8 mouse cellular contexts compared by ENCODE assay signal in the genomic region with DNA sequence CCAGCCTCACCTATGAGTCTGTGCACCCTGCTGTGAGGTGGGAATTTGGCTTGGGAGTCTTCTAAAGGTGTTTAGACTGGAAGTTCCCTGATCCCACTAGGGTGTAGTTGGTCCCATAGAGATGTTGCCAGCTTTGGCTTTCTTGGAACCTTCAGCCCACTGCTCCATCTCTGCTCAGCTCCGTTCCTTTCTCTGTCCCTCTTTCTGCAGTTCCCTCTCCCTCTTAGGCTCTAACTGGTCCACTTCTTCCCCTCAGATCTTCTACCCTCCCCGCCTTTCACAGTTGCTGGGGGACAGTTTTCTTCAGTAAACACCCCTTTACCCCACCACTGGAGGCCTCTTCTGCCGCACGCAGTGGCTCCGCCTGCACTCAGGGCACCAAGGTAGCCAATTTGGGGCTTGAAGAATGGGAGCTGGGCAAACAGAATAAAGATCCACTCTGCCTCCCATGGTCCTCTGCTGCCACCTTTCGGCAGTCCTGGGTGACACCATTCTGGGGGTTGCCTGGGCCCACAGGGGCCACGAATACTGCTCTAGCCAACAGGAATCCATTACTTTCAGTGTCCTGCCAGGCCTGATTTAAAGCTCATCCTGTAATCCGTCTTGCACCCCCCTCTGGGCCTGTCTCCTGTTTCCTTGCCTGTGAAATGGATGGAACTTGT.
DNase-seq lines count a peak whose midpoint lies in the region; ATAC-seq lines count a peak whose summit lies in the region.

No protein-coding gene starts in this region.

- H3K27me3 ChIP-seq in kidney, embryonic 14.5 days (ENCODE audit: control insufficient read depth, insufficient read depth, low read length) = no peaks in the 10 kb centered on the region
- H3K27me3 ChIP-seq in liver, embryonic 13.5 days = 0 out of 2 replicates have a peak, but pooled peaks cover 3% of the 10 kb centered on the region
- peaks cover 52% of the 10 kb centered on the region for H3K27me3 ChIP-seq in neural tube, embryonic 15.5 days (replicated peaks)

- no peaks in the 10 kb centered on the region for H3K4me1 ChIP-seq in kidney, embryonic 14.5 days (ENCODE audit: control insufficient read depth, insufficient read depth, low read length)
- no peaks in the 10 kb centered on the region for H3K4me1 ChIP-seq in liver, embryonic 13.5 days (replicated peaks)
- no peaks in the 10 kb centered on the region for H3K4me1 ChIP-seq in neural tube, embryonic 15.5 days

- H3K4me3 ChIP-seq in kidney, embryonic 14.5 days (ENCODE audit: low read length) = no peak overlapping the region
- H3K4me3 ChIP-seq in liver, embryonic 13.5 days (replicated peaks) = no peak overlapping the region
- no peak overlapping the region for H3K4me3 ChIP-seq in neural tube, embryonic 15.5 days (replicated peaks)

- H3K9ac ChIP-seq in kidney, embryonic 14.5 days (ENCODE audit: low read depth, low read length) = no peak overlapping the region
- no peak overlapping the region for H3K9ac ChIP-seq in liver, embryonic 13.5 days
- no peak overlapping the region for H3K9ac ChIP-seq in neural tube, embryonic 15.5 days (replicated peaks)

- peak; percentile 46 for DNase-seq in 3134 (ENCODE audit: extremely low read depth, insufficient read length, low spot score)
- peak; percentile 61 for DNase-seq in adipocyte (ENCODE audit: low spot score)
- peak; percentile 82 for DNase-seq in embryo, embryonic 10.5 days (ENCODE audit: low spot score)
- peak; percentile 51 to 70 for DNase-seq in gastrocnemius, postnatal 4 days (ENCODE audit: low spot score in 2 of 2)
- peak; percentile 4 for DNase-seq in liver, embryonic 13.5 days
- peak; percentile 4 for DNase-seq in testis, postnatal 14 days (ENCODE audit: low spot score)

- peak; percentile 72 for ATAC-seq in kidney, embryonic 14.5 days (ENCODE audit: low FRiP score, low TSS enrichment)
- no peak for ATAC-seq in liver, embryonic 13.5 days (ENCODE audit: low read depth)
- ATAC-seq in neural tube, embryonic 15.5 days (ENCODE audit: low FRiP score) = peak; percentile 65

- H3K27ac ChIP-seq in kidney, embryonic 14.5 days (ENCODE audit: low read depth, low read length) = no peak overlapping the region
- no peak overlapping the region for H3K27ac ChIP-seq in liver, embryonic 13.5 days
- no peak overlapping the region for H3K27ac ChIP-seq in neural tube, embryonic 15.5 days (replicated peaks)

- H3K36me3 ChIP-seq in kidney, embryonic 14.5 days (ENCODE audit: control insufficient read depth, insufficient read depth, low read length) = no peaks in the 10 kb centered on the region
- no peaks in the 10 kb centered on the region for H3K36me3 ChIP-seq in liver, embryonic 13.5 days
- no peaks in the 10 kb centered on the region for H3K36me3 ChIP-seq in neural tube, embryonic 15.5 days

- no peaks in the 10 kb centered on the region for H3K9me3 ChIP-seq in kidney, embryonic 14.5 days (ENCODE audit: control insufficient read depth, low read length)
- H3K9me3 ChIP-seq in liver, embryonic 13.5 days (replicated peaks) = no peaks in the 10 kb centered on the region
- H3K9me3 ChIP-seq in neural tube, embryonic 15.5 days (replicated peaks) = no peaks in the 10 kb centered on the region

- 30% methylated on average over 8 of the region's 8 CpGs for WGBS in kidney, embryonic 14.5 days
- WGBS in liver, embryonic 13.5 days (ENCODE audit: insufficient replicate concordance) = 19% methylated on average over 8 of the region's 8 CpGs
- WGBS in neural tube, embryonic 15.5 days = 21% methylated on average over 8 of the region's 8 CpGs

- no peak overlapping the region for H3K4me2 ChIP-seq in kidney, embryonic 14.5 days (replicated peaks; ENCODE audit: low read depth, low read length)
- H3K4me2 ChIP-seq in liver, embryonic 13.5 days = no peak overlapping the region
- no peak overlapping the region for H3K4me2 ChIP-seq in neural tube, embryonic 15.5 days

Comparison
In these comparisons a context has a peak if more than half of its experiments do, and no peak if none do; other contexts are left out.
1. DNase-seq: peak in every context shown above with its lines; median percentile 82 in embryo, embryonic 10.5 days; 61 in adipocyte; 60 in gastrocnemius, postnatal 4 days; 46 in 3134; 4 in liver, embryonic 13.5 days; 4 in testis, postnatal 14 days.